Mouse (Mus musculus): ENCODE measurements around the gene Bbs7.

- TF ChIP-seq POLR2A (IDR thresholded peaks at IDR 0.05; ENCODE audit: low read depth, low read length), result no peak
- TF ChIP-seq CTCF (IDR thresholded peaks at IDR 0.05; ENCODE audit: extremely low read depth, insufficient read depth, insufficient read length, insufficient replicate concordance), result no peak
Measured at GRCm38 (mm10) chr3:36531979-36532542, 81.2 kb downstream of the Bbs7 start.

Data from spleen, adult 2 months (tissue).